Mouse (Mus musculus): ENCODE measurements around the gene 5830411N06Rik.

The 5830411N06Rik gene

GRCm38 (mm10) chr7:140247216-140247615 lies at the start of gene 5830411N06Rik:
5830411N06Rik (plus strand) TSS chr7:140247284.
- DNase-seq (ENCODE audit: extremely low spot score): no peak

DNA sequence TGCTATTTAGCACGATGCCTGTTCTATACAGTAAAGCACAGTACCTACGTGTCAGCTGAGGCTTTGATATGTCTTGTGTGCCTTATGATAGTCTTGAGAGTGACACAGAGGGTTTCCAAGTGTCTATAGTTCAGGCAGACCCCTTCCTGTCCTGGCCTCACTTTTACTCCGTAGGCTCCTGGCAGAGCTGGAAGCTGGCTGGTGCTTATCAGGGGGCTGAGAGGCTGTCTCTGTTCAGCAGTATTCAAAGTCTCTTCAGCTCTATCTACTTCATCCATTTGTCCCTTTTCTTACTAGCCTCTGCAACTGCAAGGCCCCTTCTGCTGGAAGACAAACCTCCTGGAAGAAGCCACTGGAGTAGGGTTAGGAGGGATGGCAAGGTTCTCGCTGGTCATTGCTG lies 46.0 kb upstream of the 5830411N06Rik start:
- DNase-seq (ENCODE audit: extremely low spot score): no peak

- no peak for DNase-seq (ENCODE audit: extremely low spot score)
Measured at GRCm38 (mm10) chr7:140205864-140206263, 41.2 kb upstream of the 5830411N06Rik start, which contains the start of gene Olfr524. Olfr524 (minus strand) TSS chr7:140205964.

GRCm38 (mm10) chr7:140206904-140207303 lies 40.2 kb upstream of the 5830411N06Rik start:
- no peak for DNase-seq (ENCODE audit: extremely low spot score)

- no peak for DNase-seq (ENCODE audit: extremely low spot score)
Measured at GRCm38 (mm10) chr7:140208153-140208552, 38.9 kb upstream of the 5830411N06Rik start.

GRCm38 (mm10) chr7:140208677-140209076 lies 38.4 kb upstream of the 5830411N06Rik start:
- no peak for DNase-seq (ENCODE audit: extremely low spot score)

DNA sequence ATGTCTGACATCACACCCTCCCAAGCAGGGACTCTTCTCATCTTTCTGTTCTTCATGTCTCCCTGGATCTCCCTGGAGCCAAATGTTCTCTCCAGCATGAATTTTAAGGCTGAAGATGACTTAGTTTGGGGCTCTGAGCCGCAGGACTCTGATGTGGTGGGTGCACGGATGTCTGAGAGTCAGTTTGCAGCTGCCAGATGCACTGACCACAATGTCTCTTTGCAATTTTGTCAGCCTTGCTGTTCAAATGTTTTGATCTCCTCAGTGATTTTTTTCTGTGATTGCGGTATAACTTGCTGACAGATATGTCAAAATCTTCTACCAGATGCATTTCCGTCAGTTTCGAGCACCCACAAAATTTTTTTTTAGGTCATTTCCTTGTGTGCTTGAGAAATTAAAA lies 33.2 kb upstream of the 5830411N06Rik start:
- no peak for DNase-seq (ENCODE audit: extremely low spot score)

- DNase-seq (ENCODE audit: extremely low spot score): no peak
Measured at GRCm38 (mm10) chr7:140217967-140218366, 29.1 kb upstream of the 5830411N06Rik start, which contains the start of gene Cd163l1. Cd163l1 (plus strand) TSS chr7:140218267.

DNA sequence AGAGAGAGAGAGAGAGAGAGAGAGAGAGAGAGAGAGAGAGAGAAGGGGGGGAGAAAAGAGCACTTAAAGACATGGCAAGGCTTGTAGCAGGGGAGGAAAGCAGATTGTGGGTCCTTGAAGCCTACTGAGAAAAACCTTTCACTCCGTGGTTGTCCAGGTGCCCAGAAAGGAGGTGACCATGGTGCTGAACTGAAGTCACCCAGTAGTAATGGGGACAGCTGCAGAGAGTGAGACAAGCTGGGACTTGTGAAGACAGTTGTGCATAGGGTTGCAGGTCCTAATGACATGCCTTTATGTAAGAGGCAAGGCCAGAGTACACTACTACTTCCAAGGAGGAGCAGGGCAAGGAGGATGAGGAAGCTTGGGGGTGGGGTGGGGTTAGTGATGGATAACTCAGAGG lies 27.8 kb upstream of the 5830411N06Rik start:
- peak; percentile 13 for DNase-seq (ENCODE audit: extremely low spot score)

DNA sequence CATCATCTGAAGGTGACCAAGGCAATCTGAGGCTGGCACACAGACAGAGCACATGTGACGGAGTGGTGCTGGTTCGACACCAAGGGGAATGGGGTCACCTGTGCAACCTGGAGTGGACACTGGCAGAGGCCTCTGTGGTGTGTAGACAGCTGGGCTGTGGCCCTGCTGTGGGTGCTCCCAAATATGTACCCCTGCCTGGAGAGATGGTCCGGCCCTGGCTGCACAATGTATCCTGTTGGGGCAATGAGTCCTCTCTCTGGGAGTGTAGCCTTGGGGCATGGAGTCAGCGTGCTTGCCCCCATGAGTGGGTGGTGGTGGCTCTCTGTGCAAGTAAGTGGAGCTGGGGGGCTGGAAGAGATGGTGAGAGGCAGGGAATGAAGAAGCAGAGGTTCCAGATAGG lies 26.7 kb upstream of the 5830411N06Rik start:
- no peak for DNase-seq (ENCODE audit: extremely low spot score)

DNA sequence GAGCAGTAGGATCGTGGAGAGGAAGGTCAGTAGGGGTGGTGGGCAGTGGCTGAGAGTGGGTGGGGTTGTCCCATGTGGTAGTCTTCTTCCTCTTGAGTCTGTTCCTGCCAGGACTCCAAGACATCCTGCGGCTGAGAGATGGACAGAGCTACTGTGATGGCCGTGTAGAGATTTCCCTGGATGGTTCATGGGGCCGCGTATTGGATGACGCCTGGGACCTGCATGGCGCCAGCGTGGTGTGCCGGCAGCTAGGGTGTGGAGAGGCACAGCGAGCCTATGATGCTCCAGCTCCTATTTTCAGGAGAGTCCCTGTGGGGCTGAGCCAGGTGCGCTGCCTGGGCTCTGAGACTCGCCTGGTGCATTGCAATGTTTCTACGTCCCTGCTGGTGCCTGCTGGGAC lies 22.9 kb upstream of the 5830411N06Rik start:
- no peak for DNase-seq (ENCODE audit: extremely low spot score)

DNA sequence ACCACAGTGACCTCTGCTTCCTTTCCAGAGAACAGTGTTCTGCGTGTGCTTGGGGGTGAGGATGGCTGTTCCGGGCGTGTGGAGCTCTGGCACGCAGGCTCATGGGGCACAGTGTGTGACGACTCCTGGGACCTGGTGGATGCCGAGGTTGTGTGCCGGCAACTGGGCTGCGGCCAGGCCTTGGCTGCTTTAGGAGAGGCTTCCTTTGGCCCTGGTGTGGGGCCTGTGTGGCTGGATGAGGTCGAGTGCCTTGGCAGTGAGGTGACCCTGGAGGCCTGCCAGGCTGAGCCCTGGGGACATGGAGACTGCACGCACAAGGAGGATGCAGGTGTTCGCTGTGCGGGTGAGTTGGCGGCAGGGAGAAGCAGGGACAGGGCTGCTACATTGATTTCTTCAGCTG lies 18.6 kb upstream of the 5830411N06Rik start:
- DNase-seq (ENCODE audit: extremely low spot score): no peak

GRCm38 (mm10) chr7:140231026-140231425 lies 16.1 kb upstream of the 5830411N06Rik start:
- DNase-seq (ENCODE audit: extremely low spot score): no peak

GRCm38 (mm10) chr7:140233696-140234095 lies 13.4 kb upstream of the 5830411N06Rik start:
- no peak for DNase-seq (ENCODE audit: extremely low spot score)

DNA sequence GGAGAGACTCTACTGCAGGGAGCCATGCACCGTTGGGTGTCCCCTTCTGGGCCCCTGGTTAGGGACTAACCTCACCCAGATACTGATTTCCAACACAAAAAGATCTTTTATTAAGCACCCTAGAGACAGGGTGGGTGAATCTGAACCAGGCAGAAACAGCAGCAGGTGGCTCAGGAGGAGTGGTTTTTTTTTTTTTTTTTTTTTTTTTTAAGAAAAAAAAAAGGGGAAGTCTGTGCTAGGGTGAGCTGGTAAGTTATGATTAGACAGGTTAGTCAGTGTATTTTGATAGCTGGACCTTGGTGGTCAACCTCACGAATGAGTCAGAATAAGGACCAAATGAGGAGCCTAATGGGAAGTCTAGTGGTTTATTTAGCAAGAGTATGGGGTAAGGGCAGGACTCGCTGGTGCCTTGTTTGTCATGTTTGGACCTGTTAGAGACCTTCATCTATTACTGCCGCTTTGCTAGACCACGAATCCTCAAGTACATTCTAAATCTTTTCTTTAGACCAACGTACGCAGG lies 6.8 kb downstream of the 5830411N06Rik start:
- no peak for DNase-seq (ENCODE audit: extremely low spot score)

DNA sequence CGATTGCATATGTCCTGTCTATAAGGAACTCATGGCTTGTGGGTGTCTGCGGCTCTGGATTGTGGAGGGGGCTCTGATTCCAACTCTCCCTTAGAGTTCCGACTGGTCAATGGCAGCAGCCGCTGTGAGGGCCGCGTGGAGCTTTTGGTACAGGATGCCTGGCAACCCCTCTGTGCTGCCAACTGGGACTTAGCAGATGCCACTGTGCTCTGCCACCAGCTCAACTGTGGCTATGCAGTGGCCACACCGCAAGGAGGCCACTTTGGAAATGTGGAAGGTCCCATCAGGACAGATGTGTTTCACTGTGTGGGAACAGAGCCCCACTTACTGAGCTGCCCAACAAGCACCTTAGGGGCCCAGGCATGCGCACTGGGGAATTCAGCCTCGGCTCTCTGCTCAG lies 48.7 kb downstream of the 5830411N06Rik start:
- no peak for DNase-seq (ENCODE audit: extremely low spot score)

DNA sequence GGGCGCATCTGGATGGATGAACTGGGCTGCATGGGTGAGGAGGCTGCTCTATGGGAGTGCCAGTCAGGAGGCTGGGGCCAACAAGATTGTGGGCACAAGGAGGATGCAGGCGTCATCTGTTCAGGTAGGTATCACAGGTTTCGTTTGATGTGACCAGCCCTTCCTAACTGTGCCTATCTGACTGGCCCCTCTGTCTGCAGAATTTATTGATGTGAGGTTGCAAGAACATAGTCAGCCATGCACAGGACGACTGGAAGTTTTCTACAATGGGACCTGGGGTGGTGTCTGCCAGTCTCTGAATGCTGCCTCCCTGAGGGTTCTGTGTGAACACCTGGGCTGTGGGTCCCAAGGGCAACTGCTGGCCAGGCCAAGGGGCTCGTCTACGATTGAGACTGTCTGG lies 49.8 kb downstream of the 5830411N06Rik start:
- DNase-seq (ENCODE audit: extremely low spot score): no peak

DNA sequence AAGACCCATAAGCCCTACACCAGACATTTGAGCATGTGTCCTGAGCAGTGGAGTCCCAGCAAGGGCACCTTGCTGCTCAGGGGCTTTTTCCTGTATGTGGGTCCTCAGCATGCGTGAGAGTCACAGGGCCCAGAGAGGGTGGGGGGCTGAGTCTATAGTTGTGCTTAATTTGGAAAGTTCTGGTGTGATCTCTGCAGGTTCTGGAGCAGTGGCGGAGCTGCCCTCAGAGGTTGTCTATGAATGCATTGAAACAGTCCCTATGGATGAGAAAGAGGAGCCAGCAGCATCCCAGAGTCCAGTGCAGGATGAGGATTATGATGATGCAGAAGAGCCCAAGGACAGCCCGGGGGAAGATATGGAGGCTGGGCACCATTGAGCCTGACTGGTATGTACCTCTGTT lies 52.3 kb downstream of the 5830411N06Rik start:
- no peak for DNase-seq (ENCODE audit: extremely low spot score)

DNA sequence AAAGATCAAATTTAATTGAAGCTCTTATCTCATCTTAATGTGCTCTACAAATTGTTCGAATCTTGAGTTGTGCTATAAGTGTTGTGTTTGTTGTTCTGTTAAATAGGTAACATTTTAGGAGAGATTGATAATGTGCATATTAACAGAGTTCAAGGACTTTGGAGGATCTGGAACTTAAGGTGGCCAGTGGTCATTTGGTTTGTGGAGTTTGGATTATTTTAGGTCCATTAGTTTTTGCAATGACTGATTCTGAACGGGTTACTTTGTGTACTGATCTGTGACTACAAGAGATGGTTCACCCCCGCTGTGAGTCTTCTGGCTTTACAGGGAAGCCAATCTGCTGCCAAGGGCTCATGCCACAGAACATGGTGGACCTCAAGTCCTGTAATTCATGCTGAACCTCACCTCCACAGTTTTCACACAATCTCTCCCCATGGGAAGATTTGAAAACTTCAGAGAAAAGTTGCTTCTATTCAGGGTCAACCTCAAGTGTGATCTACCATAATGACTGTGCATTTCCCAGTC lies 72.8 kb downstream of the 5830411N06Rik start:
- DNase-seq (ENCODE audit: extremely low spot score): no peak

DNA sequence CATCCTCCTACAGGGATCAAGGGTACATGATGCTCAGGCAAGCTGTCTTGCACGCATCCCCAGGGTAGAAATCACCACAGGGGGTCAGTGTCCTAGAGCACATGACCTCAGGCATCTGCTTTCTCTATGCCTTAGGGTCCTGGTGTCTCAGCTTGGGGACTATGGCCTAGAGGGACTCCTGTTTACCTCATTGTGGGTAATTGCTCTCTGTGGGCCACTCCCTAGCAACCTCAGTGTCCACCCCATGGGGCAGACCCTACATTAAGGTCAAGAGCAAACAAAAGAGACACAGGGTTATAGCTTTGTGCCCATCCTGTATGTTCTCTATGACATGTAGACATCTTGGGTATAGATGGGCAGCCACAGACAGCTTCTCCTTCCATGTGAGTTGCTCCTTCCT lies 73.5 kb downstream of the 5830411N06Rik start, which contains the start of gene Olfr525:
Olfr525 (plus strand) TSS at position 301 of the 400 bp plus-strand sequence.
- no peak for DNase-seq (ENCODE audit: extremely low spot score)

GRCm38 (mm10) chr7:140321135-140321534 lies 74.1 kb downstream of the 5830411N06Rik start:
- no peak for DNase-seq (ENCODE audit: extremely low spot score)

GRCm38 (mm10) chr7:140329766-140330304 lies 82.8 kb downstream of the 5830411N06Rik start:
- no peak for DNase-seq (ENCODE audit: extremely low spot score)

DNA sequence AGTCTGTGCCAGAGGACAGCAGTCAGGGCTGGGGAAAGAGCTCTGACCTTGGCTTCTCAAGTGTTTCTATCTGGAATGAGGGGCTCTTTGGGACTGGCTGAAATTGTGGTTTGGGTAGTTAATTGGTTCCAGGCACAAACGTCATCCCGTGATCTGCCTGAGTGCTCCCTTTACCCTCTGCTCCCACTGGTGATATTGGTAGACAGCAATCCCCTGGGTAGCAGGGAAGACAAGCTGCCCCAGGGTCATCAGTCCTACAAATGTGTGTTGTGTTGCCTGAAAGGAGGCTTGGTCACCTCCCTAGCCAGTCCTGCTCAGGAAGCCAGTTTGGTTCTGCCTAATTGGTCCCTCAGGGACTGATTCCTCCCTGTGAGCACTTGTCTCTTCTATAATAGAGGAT lies 86.6 kb downstream of the 5830411N06Rik start, which contains the start of gene Olfr527:
Olfr527 (plus strand) TSS at position 301 of the 400 bp plus-strand sequence.
- no peak for DNase-seq (ENCODE audit: extremely low spot score)

Measured in embryo, embryonic 9.5 days (tissue).